Mouse (Mus musculus): ENCODE results near the gene Arhgef3. TPM values are rescaled to one million over a fixed set of nuclear protein-coding genes. Genes with fewer than 3 reads are reported as not detected.

Arhgef3 gene
- 9.2 and 10.1 TPM in 2 replicates for polyA plus RNA-seq (2012; rRNA removed)

DNA sequence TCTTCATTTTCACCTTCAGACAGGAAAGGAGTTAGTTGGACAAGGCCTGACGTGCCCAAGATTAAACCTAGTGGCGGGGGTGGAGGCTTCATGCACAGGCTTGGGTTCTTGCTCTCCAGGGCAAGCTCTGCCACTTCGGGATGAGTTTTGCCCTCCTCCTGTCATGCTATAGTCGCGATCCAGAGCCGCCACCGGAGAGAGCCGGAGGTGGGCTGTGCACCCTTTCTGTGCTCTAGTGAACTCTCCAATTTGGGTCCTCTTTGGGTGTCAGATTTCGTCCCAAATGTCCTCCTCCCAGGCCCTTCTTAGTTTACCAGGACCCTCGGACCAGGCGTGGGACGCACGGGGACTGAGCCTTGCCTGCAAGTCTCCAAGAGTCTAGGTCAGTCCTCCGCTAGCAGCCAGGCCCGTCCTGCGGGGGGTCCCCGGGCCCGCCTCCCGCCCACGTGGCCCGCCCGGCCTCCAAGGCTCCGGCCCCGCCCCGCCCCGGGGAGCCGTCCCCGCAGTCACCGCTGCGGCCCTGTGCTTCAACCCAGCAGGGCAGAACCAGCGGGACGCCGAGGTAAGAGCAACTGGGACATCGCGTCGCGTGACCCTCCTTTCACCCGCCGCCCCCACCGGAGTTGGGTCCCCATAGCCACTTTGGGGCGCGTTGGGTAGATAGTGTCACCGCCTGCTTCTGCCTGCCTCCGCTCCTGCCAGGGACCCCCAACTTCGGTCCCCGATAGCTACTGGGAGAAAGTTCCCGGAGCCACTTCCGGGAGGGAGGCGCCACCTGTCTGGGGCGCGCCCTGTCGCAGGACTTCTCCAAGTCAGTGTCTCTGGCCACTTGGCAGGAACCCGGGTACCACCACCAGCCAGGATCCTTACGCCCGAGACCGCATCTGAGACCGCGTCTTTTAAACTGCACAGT, at the start of gene Arhgef3:
TSS of gene Arhgef3 (plus strand) at position 538 of the 913 bp plus-strand sequence.

GRCm38 (mm10) chr14:27428573-27428972, 313.9 kb downstream of the Arhgef3 start, which contains the start of gene Fam208a:
TSS of gene Fam208a (plus strand) at chr14:27428834.

Other genes starting within 250 kb of the Arhgef3 start
- 0.27 TPM in 2 replicates for gene Asb14, start 220.3 kb upstream of the Arhgef3 start, polyA plus RNA-seq (2012; rRNA removed)
- gene Appl1, start 143.7 kb upstream of the Arhgef3 start, polyA plus RNA-seq (2012; rRNA removed), result 37.2 and 37.8 TPM in 2 replicates
- gene Hesx1, start 120.5 kb upstream of the Arhgef3 start, polyA plus RNA-seq (2012; rRNA removed), result 0.11 TPM in 1 of 2 replicates, not detected in the other
- gene Il17rd, start 76.0 kb upstream of the Arhgef3 start, polyA plus RNA-seq (2012; rRNA removed), result 3.3 and 4.2 TPM in 2 replicates